In genomic region chr13:72324041-72324690, GRCm38 (mm10) we compare ENCODE assay signal across 17 mouse cellular contexts.
DNase-seq lines count a peak whose midpoint lies in the region; ATAC-seq and TF ChIP-seq lines count a peak whose summit lies in the region.
"Had no signal": no experiment of that assay in that cellular context is flagged by ENCODE, and none has a peak within 500 bp of the region (broad histone marks: within the 10 kb centered on the region; RNA-seq: fewer than 3 reads in every experiment).

No protein-coding gene starts in this region.

- H3K4me2 ChIP-seq in hindbrain, embryonic 16.5 days (ENCODE audit: low read length): peak overlapping the region; percentile 34; the same call in 1 of the 2 replicates
- no peak overlapping the region for H3K4me2 ChIP-seq in hindbrain, embryonic 14.5 days (replicated peaks)
- H3K4me2 ChIP-seq: forebrain, embryonic 13.5 days; stomach, embryonic 15.5 days had no signal

- peaks cover 2% of the 10 kb centered on the region; the same call in 1 of the 2 replicates for H3K4me1 ChIP-seq in hindbrain, embryonic 16.5 days (ENCODE audit: control insufficient read depth, insufficient read depth, low read depth, low read length)
- no peaks in the 10 kb centered on the region for H3K4me1 ChIP-seq in hindbrain, embryonic 14.5 days (replicated peaks; ENCODE audit: control insufficient read depth, insufficient read depth, low read length)
- H3K4me1 ChIP-seq: forebrain, embryonic 13.5 days; stomach, embryonic 15.5 days had no signal

- intact Hi-C loops in heart, postnatal 36 days (cut with DNase I): no loop called here
- intact Hi-C loops in left cerebral cortex, adult 2 months (cut with DNase I): no loop called here

- no peak overlapping the region for H3K4me3 ChIP-seq in hindbrain, embryonic 16.5 days (ENCODE audit: low read length)
- no peak overlapping the region for H3K4me3 ChIP-seq in hindbrain, embryonic 14.5 days (replicated peaks; ENCODE audit: low read length)
- no peak overlapping the region for H3K4me3 ChIP-seq in left cerebral cortex, adult 2 months
- H3K4me3 ChIP-seq: forebrain, embryonic 13.5 days; stomach, embryonic 15.5 days had no signal

- WGBS in hindbrain, embryonic 16.5 days: 44% methylated on average over 10 of the region's 10 CpGs
- 52% methylated on average over 10 of the region's 10 CpGs for WGBS in hindbrain, embryonic 14.5 days

- H3K9ac ChIP-seq in hindbrain, embryonic 16.5 days (ENCODE audit: low read depth, low read length): no peak overlapping the region
- no peak overlapping the region for H3K9ac ChIP-seq in hindbrain, embryonic 14.5 days
- H3K9ac ChIP-seq: forebrain, embryonic 13.5 days; stomach, embryonic 15.5 days had no signal

- TF ChIP-seq CTCF in left cerebral cortex, adult 2 months (IDR thresholded peaks at IDR 0.05): no peak

- no peaks in the 10 kb centered on the region for H3K9me3 ChIP-seq in hindbrain, embryonic 16.5 days (ENCODE audit: control insufficient read depth, low read length)
- H3K9me3 ChIP-seq in hindbrain, embryonic 14.5 days (ENCODE audit: control insufficient read depth, low read length): no peaks in the 10 kb centered on the region
- H3K9me3 ChIP-seq: forebrain, embryonic 13.5 days; stomach, embryonic 15.5 days had no signal

- H3K27me3 ChIP-seq in hindbrain, embryonic 16.5 days (replicated peaks; ENCODE audit: control insufficient read depth, insufficient read depth, low read length): no peaks in the 10 kb centered on the region
- H3K27me3 ChIP-seq in hindbrain, embryonic 14.5 days (ENCODE audit: control insufficient read depth, insufficient read depth, low read length): no peaks in the 10 kb centered on the region
- H3K27me3 ChIP-seq: stomach, embryonic 15.5 days had no signal

- H3K27ac ChIP-seq in hindbrain, embryonic 16.5 days (ENCODE audit: low read depth, low read length): no peak overlapping the region
- H3K27ac ChIP-seq in hindbrain, embryonic 14.5 days: no peak overlapping the region
- H3K27ac ChIP-seq in left cerebral cortex, adult 2 months: no peak overlapping the region
- H3K27ac ChIP-seq: forebrain, embryonic 13.5 days; macrophage; stomach, embryonic 15.5 days had no signal

- no peak for DNase-seq in hindbrain, embryonic 14.5 days (ENCODE audit: low spot score)
- DNase-seq in testis, postnatal 14 days (ENCODE audit: low spot score): peak; percentile 10
- DNase-seq in testis, postnatal 10 days (ENCODE audit: low spot score): no peak
- DNase-seq in heart, postnatal 36 days: peak; percentile 6 to 15
- no peak for DNase-seq in left cerebral cortex, adult 2 months (ENCODE audit: extremely low spot score in 1 of 2, low spot score in 2 of 2)
- no peak for DNase-seq in embryo, embryonic 10.5 days (ENCODE audit: low spot score)
- DNase-seq: adrenal gland, postnatal 10 days; cerebellum, adult 2 months; kidney, adult 2 months; kidney, postnatal 36 days; spleen, adult 18-20 months; thymus, postnatal 25 days had no signal

- no peak for ATAC-seq in hindbrain, embryonic 16.5 days
- ATAC-seq in hindbrain, embryonic 14.5 days (ENCODE audit: low FRiP score): no peak
- ATAC-seq: CD4-positive, CD25-positive, alpha-beta regulatory T cell, adult 4 months; forebrain, embryonic 13.5 days had no signal

- H3K36me3 ChIP-seq in hindbrain, embryonic 16.5 days (ENCODE audit: control insufficient read depth, insufficient read depth, low read length): no peaks in the 10 kb centered on the region
- H3K36me3 ChIP-seq in hindbrain, embryonic 14.5 days (replicated peaks; ENCODE audit: control insufficient read depth, insufficient read depth): no peaks in the 10 kb centered on the region
- H3K36me3 ChIP-seq: stomach, embryonic 15.5 days had no signal

Comparison
In these comparisons a context has a peak if more than half of its experiments do, and no peak if none do; other contexts are left out.
1. DNase-seq: peak in testis, postnatal 14 days (single experiment) and heart, postnatal 36 days (2 of 2); none in hindbrain, embryonic 14.5 days (single experiment), testis, postnatal 10 days (single experiment), left cerebral cortex, adult 2 months (0 of 2) and embryo, embryonic 10.5 days (single experiment).